Mouse (Mus musculus) spleen, adult 2 months (tissue): Measurements from ENCODE around the gene Gm16181.

ENCODE experiments used
- CTCF ChIP-seq: fragments of 200-500 bp; IDR thresholded peaks from 2 replicates; pipeline ENCODE4 v1.5.1; 2011; ENCODE audit warnings: mild to moderate bottlenecking, inconsistent platforms; ENCODE audit not compliant: insufficient read depth, insufficient read length, insufficient replicate concordance; ENCODE audit errors: extremely low read depth
- POLR2A ChIP-seq: fragments of 200-500 bp; IDR thresholded peaks from 2 replicates; pipeline ENCODE4 v1.6.1; 2011; ENCODE audit warnings: low read depth, low read length, inconsistent platforms

- no peak for TF ChIP-seq CTCF
- TF ChIP-seq POLR2A = no peak
These were observed 42.9 kb downstream of the Gm16181 start for GRCm38 (mm10) chr17:35263523-35263883.
